Mouse (Mus musculus) cerebellum, adult 9-10 months (tissue): ENCODE measurements around the gene Gm44790.
"Not testable (repeated sequence)": the region's sequence is repeated elsewhere in the genome, so short reads cannot be mapped to it uniquely, and the experiment has no call there.

Experiments used
- DNase-seq: peaks from one replicate; pipeline ENCODE4 v3.0.0; 2022

Gm44790 gene

DNA sequence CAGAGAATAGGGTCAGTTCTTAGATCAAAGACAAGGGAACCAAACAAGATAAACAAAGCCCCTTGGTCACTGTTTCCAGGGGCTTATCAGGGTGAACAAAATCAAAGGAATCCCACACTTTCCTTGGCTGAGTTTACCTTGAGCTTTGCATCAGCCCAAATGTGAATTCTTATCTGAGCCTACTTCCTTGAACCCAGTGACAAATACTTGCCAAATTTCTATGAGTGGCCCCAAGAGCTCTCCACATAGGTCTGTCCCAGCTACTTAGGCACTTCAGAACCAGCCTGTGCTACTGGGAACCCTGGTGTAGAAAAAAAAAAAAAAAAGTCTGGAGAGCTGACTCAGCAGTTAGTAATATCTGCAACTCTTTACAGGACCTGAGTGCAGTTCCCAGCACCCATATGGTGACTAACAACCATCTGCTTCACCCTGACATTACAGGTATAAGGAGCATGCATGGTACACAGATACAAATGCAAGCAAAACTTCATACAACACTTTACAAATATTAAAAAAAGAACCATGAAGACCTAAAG is 48.3 kb downstream of the Gm44790 start:
- DNase-seq: no peak

DNA sequence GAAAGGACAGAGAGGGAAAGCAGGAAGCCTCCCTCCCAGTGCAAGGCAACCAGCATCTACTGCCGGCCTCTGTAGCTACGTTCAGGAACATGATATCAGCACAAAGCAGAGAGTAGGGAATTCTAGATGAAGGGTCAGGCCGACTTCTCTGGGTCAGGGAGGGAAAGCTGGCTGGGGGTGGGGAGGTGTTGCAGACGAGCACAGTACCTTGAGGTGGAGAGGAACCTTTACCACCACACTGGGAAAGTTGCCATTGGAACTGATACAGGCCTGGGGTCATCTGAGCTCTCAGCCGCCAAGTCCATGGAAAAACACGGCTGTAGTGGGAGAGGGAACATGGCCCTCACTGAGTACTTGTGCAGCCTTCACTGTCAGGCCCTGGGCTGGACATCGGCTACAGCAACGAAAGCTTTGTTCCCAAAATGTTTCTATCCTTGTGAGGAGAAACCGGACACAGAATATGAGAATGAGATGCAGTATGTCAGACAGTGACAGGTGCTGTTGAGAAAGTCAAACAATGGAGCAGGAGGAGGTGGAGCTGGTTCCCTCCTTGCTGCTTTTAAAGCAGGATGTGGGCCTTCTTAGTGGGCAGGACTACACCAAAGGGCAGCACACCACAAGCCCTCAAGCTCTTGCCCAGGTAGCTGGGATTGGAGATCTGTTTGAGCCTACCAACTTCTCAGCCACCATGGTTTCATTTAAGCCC is 49.2 kb downstream of the Gm44790 start:
- DNase-seq: no peak

DNA sequence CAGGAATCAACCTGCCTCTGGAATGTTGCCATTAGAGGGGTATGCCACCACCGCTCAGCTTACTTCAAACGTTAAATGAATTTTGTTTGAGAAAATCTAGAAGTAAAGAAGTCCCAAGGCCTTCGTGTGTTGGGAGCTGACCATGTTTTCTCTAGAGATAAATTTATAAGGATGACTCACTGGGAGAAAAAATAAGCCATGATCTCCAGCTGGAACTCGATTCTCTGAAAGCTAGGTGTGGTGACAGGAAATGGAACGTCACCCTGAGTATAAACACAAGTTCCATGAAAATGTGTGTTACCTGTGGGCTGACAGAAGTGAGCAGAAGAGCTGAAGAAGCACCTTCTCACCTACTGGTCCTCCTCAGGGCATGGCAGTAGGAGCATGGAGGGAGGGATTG is 50.5 kb downstream of the Gm44790 start:
- DNase-seq: no peak

DNA sequence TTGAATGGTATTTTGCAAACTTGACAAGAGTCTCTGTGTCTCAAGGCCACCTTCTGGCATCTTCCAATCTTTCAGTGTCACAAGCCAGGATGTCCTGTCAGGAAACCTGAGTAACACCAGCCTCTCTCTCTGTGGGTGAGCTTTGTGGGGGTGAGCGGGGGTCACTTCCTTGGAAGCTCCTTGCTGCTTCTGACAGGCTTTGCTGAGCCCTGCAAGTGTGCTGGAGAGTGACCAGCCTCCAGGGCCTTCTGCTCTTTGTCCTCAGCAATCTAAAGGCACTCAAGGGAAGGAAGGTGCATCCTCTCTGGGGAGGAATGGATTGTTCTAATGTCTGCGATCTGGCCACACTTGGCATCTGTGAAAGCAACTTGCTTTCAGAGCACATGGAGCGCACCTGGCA is 52.9 kb downstream of the Gm44790 start:
- DNase-seq: no peak

DNA sequence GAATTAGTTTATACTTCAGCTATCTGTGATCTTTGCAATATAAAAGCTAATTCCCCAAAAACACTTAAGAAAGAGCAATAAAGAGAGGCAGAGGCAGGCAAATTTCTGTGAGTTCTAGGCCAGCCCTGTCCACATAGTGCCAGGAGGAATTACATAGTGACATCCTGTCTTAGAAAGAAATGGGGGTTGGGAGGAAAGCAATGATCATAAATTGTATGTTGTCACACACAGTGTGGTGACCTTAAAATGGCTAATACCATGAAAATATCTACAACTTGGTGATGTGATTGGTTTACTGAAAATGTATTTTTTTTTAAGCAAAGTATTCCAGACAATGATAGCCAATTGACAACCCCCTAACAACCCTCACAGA is 53.3 kb downstream of the Gm44790 start:
- no peak for DNase-seq

DNA sequence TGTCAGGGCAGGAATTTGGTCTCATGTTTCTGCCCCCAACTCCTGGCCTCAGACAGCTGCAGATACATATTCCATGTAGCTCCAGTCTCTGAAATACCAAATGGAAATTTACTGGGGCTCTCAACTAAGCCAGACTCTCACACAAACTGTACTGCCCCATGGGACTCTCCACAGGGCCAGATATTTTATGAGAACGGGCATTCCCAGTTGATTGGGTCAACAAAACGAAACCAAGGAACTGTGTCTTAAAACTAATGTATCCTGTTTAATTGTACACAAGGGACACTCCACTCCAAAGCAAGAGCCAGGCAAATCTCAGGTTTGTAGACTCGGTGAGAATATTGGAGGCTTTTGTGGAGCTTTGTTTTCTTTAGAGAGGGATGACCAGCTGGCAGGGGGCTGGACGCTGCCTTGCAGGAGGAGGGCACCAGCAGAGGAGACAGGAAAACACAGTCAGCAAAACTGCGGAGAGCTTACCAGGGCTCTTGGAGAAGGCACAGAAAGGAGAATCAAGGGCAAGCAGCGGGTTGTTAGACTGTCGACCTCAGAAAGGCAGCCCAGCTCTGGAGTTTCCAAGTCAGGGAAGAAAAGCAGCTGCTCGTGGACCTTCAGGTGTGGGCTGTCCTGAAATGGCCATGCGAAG is 53.9 kb downstream of the Gm44790 start:
- DNase-seq: no peak

DNA sequence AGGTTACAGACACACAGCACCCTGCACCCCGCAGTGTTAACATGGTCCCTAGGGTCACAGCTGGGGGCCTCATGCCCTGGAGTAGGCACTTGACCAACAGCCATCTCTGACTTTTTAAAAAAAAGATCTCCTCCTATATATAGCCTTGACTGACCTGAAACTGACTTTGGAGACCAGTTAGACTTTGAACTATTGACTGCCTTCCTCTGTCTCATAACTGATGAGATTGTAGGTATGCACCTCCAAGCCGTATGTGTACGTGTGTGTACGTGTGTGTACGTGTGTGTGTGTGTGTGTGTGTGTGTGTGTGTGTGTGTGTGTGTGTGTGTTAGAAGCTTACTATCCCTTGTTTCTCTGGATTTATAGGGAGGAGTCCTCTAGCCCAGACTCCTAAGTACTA is 55.4 kb downstream of the Gm44790 start:
- DNase-seq: no peak

DNA sequence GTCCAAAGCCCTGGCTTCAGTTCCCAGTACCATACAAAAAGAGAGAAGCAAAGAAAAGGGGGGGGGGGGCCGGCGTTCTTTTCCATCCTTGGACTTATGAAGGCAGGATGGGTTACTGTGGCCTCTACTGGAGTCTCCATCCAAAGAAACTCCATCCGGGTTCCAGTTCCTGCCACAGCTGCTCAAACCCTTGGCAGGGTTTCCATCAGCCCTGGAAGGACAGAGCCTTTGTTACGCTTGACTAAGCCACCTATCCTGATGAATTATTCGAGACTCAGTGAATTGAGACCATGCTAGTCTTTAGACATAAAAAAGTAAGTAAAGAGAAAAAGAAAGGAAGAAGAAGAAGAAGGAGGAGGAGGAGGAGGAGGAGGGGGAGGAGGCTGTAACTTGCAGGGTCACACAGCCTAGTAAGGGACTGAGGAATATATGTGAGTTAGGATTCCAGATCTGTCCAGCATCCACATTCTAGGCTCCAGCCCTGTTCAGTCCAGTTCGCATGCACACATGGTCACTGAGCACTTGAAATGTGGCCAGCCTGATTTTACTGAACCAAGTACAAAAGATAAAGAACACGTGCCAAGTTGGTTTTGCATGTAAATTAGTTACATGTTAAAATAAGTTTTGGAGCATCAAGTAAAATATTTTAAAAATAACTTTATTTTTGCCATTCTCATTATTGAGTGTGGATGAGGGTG is 59.6 kb downstream of the Gm44790 start:
- no peak for DNase-seq

DNA sequence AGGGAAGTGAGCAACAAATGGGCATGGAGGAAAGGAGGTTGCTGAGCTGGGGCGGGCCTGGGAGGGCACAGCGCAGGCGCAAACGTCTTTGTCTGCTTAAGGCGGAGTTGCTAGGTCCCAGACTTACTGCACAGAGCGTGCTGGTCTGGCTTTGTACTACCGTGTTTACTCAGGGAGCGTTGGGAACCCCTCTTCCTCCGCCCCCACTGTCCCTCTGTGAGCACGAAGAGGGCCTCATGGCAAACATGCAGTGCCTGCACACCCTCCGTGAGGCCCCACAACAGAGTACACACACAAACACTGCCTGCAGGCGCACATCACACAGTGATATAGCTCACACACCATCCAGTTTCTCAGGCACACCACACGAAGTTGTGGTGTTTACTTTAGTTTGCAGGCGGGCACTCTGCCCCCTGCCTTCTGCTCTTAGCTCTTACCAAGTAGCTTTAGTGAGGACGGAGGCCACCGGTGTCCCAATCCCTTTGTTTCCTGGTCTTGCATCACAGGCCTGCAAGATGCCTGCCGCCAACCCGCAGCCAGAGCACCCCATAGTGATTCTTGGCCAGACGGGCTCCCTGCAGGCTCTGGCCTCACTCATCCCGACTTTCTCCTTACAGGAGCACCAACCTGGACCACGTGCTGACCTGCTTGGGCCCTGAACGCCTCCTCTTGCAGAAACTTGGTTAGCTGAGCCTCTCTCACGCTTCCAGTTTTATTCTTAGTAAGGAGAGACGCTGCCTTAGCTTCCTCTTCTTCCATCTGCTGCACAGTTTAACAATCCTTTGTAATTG is 61.1 kb downstream of the Gm44790 start:
- no peak for DNase-seq

DNA sequence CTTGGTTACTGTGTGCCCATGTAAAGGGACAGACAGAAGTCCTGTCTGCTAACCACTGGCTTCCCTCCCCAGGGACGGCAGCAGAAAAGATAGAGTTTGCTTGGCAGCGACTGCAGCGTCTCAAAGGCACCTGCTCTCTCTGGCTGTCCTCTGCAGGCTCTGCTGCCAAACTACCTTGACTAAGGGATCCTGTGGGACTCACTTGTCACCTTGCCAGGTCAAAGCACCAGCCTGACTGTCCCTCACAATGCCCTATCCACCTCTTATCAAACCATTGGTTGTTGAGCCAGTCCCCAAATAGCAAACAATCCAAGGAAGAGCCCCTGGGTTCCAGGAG is 61.7 kb downstream of the Gm44790 start:
- DNase-seq: no peak

DNA sequence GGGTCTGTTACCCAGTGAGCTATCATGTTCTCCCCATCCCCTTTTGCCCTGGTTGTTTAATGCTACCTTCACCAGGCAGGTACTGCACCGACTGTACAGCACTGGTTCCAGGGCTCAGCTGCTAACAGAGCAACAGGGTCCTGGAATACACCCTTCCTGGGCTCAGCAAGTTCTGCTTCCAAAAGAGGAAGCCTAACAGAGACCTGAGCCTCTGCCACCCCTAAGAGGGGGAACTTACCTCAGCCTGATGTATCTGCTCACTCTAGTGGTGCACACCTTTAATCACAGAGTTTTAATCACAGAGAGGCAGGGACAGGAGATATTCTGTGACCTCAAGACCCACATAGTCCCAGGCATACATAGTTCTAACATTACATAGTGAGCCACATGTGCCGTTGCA is 63.5 kb downstream of the Gm44790 start:
- no peak for DNase-seq

DNA sequence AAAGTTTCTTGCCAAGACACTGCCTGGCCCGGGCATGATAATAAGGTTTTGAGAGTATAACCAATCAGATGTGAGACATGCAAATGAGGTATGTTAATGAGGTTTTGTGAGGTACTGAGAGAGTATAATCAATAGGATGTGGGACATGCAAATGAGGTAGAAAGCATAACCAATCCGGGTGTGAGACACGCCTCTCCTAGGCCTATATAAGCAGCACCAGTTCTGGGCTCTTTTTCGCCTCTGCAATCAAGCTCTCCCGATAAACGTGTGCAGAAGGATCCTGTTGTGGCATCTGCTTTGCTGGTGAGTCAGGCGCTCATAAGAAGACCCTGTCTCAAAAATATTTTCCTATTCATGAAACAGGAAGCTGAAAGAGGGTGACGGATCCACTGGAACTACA is 64.0 kb downstream of the Gm44790 start:
- DNase-seq: not testable (repeated sequence)

DNA sequence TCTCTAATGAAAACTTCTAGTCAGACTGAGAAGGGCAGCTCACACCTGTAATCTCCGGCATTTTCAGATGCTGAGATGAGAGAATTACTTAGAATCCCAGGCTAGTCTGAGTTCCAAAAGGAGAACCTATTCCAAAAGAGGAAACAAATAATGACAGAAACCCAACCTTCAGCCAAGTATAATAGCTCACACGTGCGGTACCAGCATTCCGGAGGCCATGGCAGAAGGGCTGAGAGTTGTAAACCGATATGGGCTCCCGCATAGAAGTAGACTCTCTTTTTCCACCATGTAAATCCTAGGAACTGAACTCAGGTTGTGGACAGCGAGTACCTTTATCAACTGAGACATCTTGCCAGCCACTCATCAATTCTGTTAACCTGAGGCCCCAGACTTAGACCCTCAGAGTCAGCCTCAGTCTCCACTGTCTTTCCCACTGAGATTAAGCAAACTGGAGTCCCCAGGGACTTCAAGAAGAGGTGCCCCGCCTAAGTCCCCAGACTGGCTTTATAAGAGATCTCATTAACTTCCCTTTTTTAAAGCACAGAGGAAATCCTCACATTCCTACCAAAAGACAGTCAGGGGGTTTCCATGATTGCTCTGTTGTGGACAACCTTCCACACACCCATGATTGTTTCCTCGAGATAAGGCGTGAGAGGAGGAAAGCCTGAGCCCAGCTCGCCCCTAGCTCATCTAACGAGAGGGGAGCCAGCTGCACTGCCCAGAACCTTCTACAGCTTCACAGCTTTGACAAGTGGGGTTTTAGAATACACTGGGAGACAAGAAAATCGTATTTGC is 67.2 kb downstream of the Gm44790 start:
- DNase-seq: no peak

DNA sequence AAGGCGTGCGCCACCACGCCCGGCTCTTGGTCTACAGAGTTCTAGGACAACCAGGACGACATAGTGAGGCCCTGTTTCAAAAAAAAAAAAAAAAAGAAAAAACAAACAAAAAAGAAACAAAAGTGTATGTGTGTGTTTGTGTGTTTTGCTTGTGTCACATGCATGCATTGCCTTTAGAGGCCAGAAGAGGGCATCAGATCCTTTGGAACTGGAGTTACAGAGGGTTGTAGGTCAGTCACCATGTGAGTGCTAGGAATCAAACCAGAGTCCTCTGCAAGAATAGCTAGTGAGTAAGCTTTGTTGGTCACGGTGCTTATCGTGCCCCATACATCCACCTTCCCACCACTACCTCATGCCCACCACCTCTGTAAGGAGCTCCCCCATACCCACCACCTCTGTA is 68.3 kb downstream of the Gm44790 start:
- DNase-seq: no peak
